ENCODE assay signal across 8 mouse cellular contexts in genomic region chr9:110781731-110782130, GRCm38 (mm10). TPM values are rescaled to one million over a fixed set of nuclear protein-coding genes. Genes with fewer than 3 reads are reported as not detected.
DNase-seq lines count a peak whose midpoint lies in the region; ATAC-seq and TF ChIP-seq lines count a peak whose summit lies in the region.

No protein-coding gene starts in this region.

- DNase-seq in 3T3-L1 (ENCODE audit: low read depth, low spot score): peak; percentile 91
- peak; percentile 95 for DNase-seq in adrenal gland, postnatal 25 days
- DNase-seq in heart, embryonic 10.5 days (ENCODE audit: low spot score): peak; percentile 86
- DNase-seq in midbrain, postnatal 0 days (ENCODE audit: low spot score): peak; percentile 88

- H3K36me3 ChIP-seq in heart, embryonic 10.5 days: no peaks in the 10 kb centered on the region
- H3K36me3 ChIP-seq in kidney, embryonic 16.5 days (ENCODE audit: insufficient read depth, low read length): no peaks in the 10 kb centered on the region
- H3K36me3 ChIP-seq in limb, embryonic 15.5 days: no peaks in the 10 kb centered on the region
- H3K36me3 ChIP-seq in midbrain, postnatal 0 days (ENCODE audit: insufficient read depth, low read length): no peaks in the 10 kb centered on the region
- no peaks in the 10 kb centered on the region for H3K36me3 ChIP-seq in testis, adult 2 months (ENCODE audit: control insufficient read depth, insufficient read depth, low read length)

- TF ChIP-seq POLR2A in embryonic fibroblast, embryonic 13.5 days (IDR thresholded peaks at IDR 0.05; ENCODE audit: low read depth, low read length): no peak
- TF ChIP-seq POLR2A in testis, adult 2 months (IDR thresholded peaks at IDR 0.05; ENCODE audit: control insufficient read depth, low read depth, low read length): no peak

- H3K4me2 ChIP-seq in kidney, embryonic 16.5 days (replicated peaks; ENCODE audit: low read depth, low read length): peak overlapping the region; percentile 93
- H3K4me2 ChIP-seq in limb, embryonic 15.5 days: peak overlapping the region; percentile 80
- H3K4me2 ChIP-seq in midbrain, postnatal 0 days (ENCODE audit: low read depth, low read length, poor library complexity, severe bottlenecking): peak overlapping the region; percentile 71

- peak; percentile 73 for ATAC-seq in kidney, embryonic 16.5 days (ENCODE audit: low FRiP score, low TSS enrichment)
- peak; percentile 70 for ATAC-seq in limb, embryonic 15.5 days (ENCODE audit: insufficient number of reproducible peaks, low FRiP score, low TSS enrichment, low read depth)
- ATAC-seq in midbrain, postnatal 0 days (ENCODE audit: low FRiP score): peak; percentile 74

- under 1% methylated on average over 23 of the region's 23 CpGs for WGBS in heart, embryonic 10.5 days
- WGBS in kidney, embryonic 16.5 days: under 1% methylated on average over 23 of the region's 23 CpGs
- WGBS in limb, embryonic 15.5 days: under 1% methylated on average over 23 of the region's 23 CpGs
- under 1% methylated on average over 23 of the region's 23 CpGs for WGBS in midbrain, postnatal 0 days

- H3K4me3 ChIP-seq in embryonic fibroblast, embryonic 13.5 days (ENCODE audit: insufficient read depth, low read length): peak overlapping the region; percentile 14; the same call in 1 of the 2 replicates
- H3K4me3 ChIP-seq in heart, embryonic 10.5 days: peak overlapping the region; percentile 66
- H3K4me3 ChIP-seq in kidney, embryonic 16.5 days (ENCODE audit: low read length): peak overlapping the region; percentile 56
- peak overlapping the region; percentile 49 for H3K4me3 ChIP-seq in limb, embryonic 15.5 days
- H3K4me3 ChIP-seq in midbrain, postnatal 0 days (ENCODE audit: low read depth, low read length): peak overlapping the region; percentile 50
- peak overlapping the region; percentile 78 for H3K4me3 ChIP-seq in testis, adult 2 months (ENCODE audit: control insufficient read depth, low read depth, low read length)

- H3K27me3 ChIP-seq in heart, embryonic 10.5 days (ENCODE audit: insufficient read depth, poor library complexity, severe bottlenecking): peaks cover 16% of the 10 kb centered on the region; the same call in 1 of the 2 replicates
- no peaks in the 10 kb centered on the region; the same call in 1 of the 2 replicates for H3K27me3 ChIP-seq in kidney, embryonic 16.5 days (ENCODE audit: insufficient read depth, low read length)
- H3K27me3 ChIP-seq in limb, embryonic 15.5 days: peaks cover 4% of the 10 kb centered on the region; the same call in 1 of the 2 replicates
- no peaks in the 10 kb centered on the region for H3K27me3 ChIP-seq in midbrain, postnatal 0 days (ENCODE audit: insufficient read depth, low read length)
- no peaks in the 10 kb centered on the region for H3K27me3 ChIP-seq in testis, adult 2 months (ENCODE audit: control insufficient read depth, insufficient read depth, low read length)

- H3K4me1 ChIP-seq in embryonic fibroblast, embryonic 13.5 days (ENCODE audit: control insufficient read depth, insufficient read depth, low read length): peaks cover 7% of the 10 kb centered on the region; the same call in 1 of the 2 replicates
- peaks cover 36% of the 10 kb centered on the region for H3K4me1 ChIP-seq in heart, embryonic 10.5 days
- peaks cover 9% of the 10 kb centered on the region; the same call in 1 of the 2 replicates for H3K4me1 ChIP-seq in kidney, embryonic 16.5 days (ENCODE audit: insufficient read depth, low read length)
- peaks cover 35% of the 10 kb centered on the region for H3K4me1 ChIP-seq in limb, embryonic 15.5 days
- 0 out of 2 replicates have a peak, but pooled peaks cover 2% of the 10 kb centered on the region for H3K4me1 ChIP-seq in midbrain, postnatal 0 days (ENCODE audit: insufficient read depth, low read length)
- peaks cover 11% of the 10 kb centered on the region for H3K4me1 ChIP-seq in testis, adult 2 months (ENCODE audit: control insufficient read depth, insufficient read depth, low read length)

- peak overlapping the region; percentile 76 for H3K9ac ChIP-seq in kidney, embryonic 16.5 days (replicated peaks; ENCODE audit: low read length)
- H3K9ac ChIP-seq in limb, embryonic 15.5 days: peak overlapping the region; percentile 37; the same call in 1 of the 2 replicates
- peak overlapping the region; percentile 76 for H3K9ac ChIP-seq in midbrain, postnatal 0 days (replicated peaks; ENCODE audit: low read length, poor library complexity, severe bottlenecking)

- no peak for TF ChIP-seq CTCF in embryonic fibroblast, embryonic 13.5 days (IDR thresholded peaks at IDR 0.05; ENCODE audit: borderline replicate concordance, insufficient read depth, low read length)
- TF ChIP-seq CTCF in midbrain, postnatal 0 days (IDR thresholded peaks at IDR 0.05): no peak
- no peak for TF ChIP-seq CTCF in testis, adult 2 months (IDR thresholded peaks at IDR 0.05; ENCODE audit: control insufficient read depth, insufficient read depth, insufficient replicate concordance, low read depth, low read length)

- peak overlapping the region; percentile 65 for H3K27ac ChIP-seq in embryonic fibroblast, embryonic 13.5 days (ENCODE audit: insufficient read depth, low read length)
- peak overlapping the region; percentile 80 for H3K27ac ChIP-seq in heart, embryonic 10.5 days
- peak overlapping the region; percentile 68; the same call in 1 of the 2 replicates for H3K27ac ChIP-seq in kidney, embryonic 16.5 days (ENCODE audit: low read length)
- peak overlapping the region; percentile 82 for H3K27ac ChIP-seq in limb, embryonic 15.5 days
- peak overlapping the region; percentile 80 for H3K27ac ChIP-seq in midbrain, postnatal 0 days (ENCODE audit: low read depth, low read length)
- no peak overlapping the region for H3K27ac ChIP-seq in testis, adult 2 months (ENCODE audit: control insufficient read depth, insufficient read depth, low read depth, low read length)

- H3K9me3 ChIP-seq in heart, embryonic 10.5 days: no peaks in the 10 kb centered on the region
- no peaks in the 10 kb centered on the region for H3K9me3 ChIP-seq in kidney, embryonic 16.5 days (ENCODE audit: low read length)
- no peaks in the 10 kb centered on the region for H3K9me3 ChIP-seq in limb, embryonic 15.5 days
- no peaks in the 10 kb centered on the region for H3K9me3 ChIP-seq in midbrain, postnatal 0 days (ENCODE audit: low read length)

RNA-seq across cellular contexts. Expression of gene Prss42, which starts 16.2 kb away (rescaled TPM):
- total RNA-seq in adrenal gland, postnatal 25 days (2021): not detected in 2 replicates
- not detected in 2 replicates for polyA plus RNA-seq in embryonic fibroblast, embryonic 13.5 days (2011; ENCODE audit: insufficient read length, low read depth, missing spikeins)
- not detected in 2 replicates for polyA plus RNA-seq in heart, embryonic 10.5 days (2016; fragmentation: Nextera tagmentation; extraction: Ambion mirVana)
- polyA plus RNA-seq in kidney, embryonic 16.5 days (2015; fragmentation: Nextera tagmentation; extraction: Ambion mirVana): not detected in 2 replicates
- polyA plus RNA-seq in limb, embryonic 15.5 days (2015; fragmentation: Nextera tagmentation; extraction: Ambion mirVana): not detected in 2 replicates
- not detected in 2 replicates for total RNA-seq in midbrain, postnatal 0 days (2014; rRNA removed)
- polyA plus RNA-seq in midbrain, postnatal 0 days (2015; fragmentation: Nextera tagmentation; extraction: Ambion mirVana): not detected in 2 replicates
- polyA plus RNA-seq in testis, adult 2 months (2012; rRNA removed): 68.5 and 85.7 TPM in 2 replicates

RNA-seq across cellular contexts. Expression of gene Prss44, which starts 32.1 kb away (rescaled TPM):
- total RNA-seq in adrenal gland, postnatal 25 days (2021): not detected in 2 replicates
- not detected in 2 replicates for polyA plus RNA-seq in embryonic fibroblast, embryonic 13.5 days (2011; ENCODE audit: insufficient read length, low read depth, missing spikeins)
- polyA plus RNA-seq in heart, embryonic 10.5 days (2016; fragmentation: Nextera tagmentation; extraction: Ambion mirVana): 0.32 TPM in 1 of 2 replicates, not detected in the other
- polyA plus RNA-seq in kidney, embryonic 16.5 days (2015; fragmentation: Nextera tagmentation; extraction: Ambion mirVana): not detected in 2 replicates
- polyA plus RNA-seq in limb, embryonic 15.5 days (2015; fragmentation: Nextera tagmentation; extraction: Ambion mirVana): not detected in 2 replicates
- not detected in 2 replicates for total RNA-seq in midbrain, postnatal 0 days (2014; rRNA removed)
- not detected in 2 replicates for polyA plus RNA-seq in midbrain, postnatal 0 days (2015; fragmentation: Nextera tagmentation; extraction: Ambion mirVana)
- 28.9 and 30.6 TPM in 2 replicates for polyA plus RNA-seq in testis, adult 2 months (2012; rRNA removed)

RNA-seq across cellular contexts. Expression of gene Pth1r, which starts 34.8 kb away (rescaled TPM):
- 8.0 and 9.7 TPM in 2 replicates for total RNA-seq in adrenal gland, postnatal 25 days (2021)
- 9.0 and 13.3 TPM in 2 replicates for polyA plus RNA-seq in embryonic fibroblast, embryonic 13.5 days (2011; ENCODE audit: insufficient read length, low read depth, missing spikeins)
- 41.3 and 49.7 TPM in 2 replicates for polyA plus RNA-seq in heart, embryonic 10.5 days (2016; fragmentation: Nextera tagmentation; extraction: Ambion mirVana)
- polyA plus RNA-seq in kidney, embryonic 16.5 days (2015; fragmentation: Nextera tagmentation; extraction: Ambion mirVana): 98.8 and 108 TPM in 2 replicates
- polyA plus RNA-seq in limb, embryonic 15.5 days (2015; fragmentation: Nextera tagmentation; extraction: Ambion mirVana): 82.6 and 110 TPM in 2 replicates
- total RNA-seq in midbrain, postnatal 0 days (2014; rRNA removed): 14.6 and 20.8 TPM in 2 replicates
- polyA plus RNA-seq in midbrain, postnatal 0 days (2015; fragmentation: Nextera tagmentation; extraction: Ambion mirVana): 7.9 and 8.3 TPM in 2 replicates
- polyA plus RNA-seq in testis, adult 2 months (2012; rRNA removed): 2.8 and 2.9 TPM in 2 replicates

RNA-seq across cellular contexts. Expression of gene Myl3, which starts 40.1 kb away (rescaled TPM):
- total RNA-seq in adrenal gland, postnatal 25 days (2021): 1.2 TPM in 1 of 2 replicates, not detected in the other
- polyA plus RNA-seq in embryonic fibroblast, embryonic 13.5 days (2011; ENCODE audit: insufficient read length, low read depth, missing spikeins): not detected in 2 replicates
- polyA plus RNA-seq in heart, embryonic 10.5 days (2016; fragmentation: Nextera tagmentation; extraction: Ambion mirVana): 1,835 and 3,713 TPM in 2 replicates
- polyA plus RNA-seq in kidney, embryonic 16.5 days (2015; fragmentation: Nextera tagmentation; extraction: Ambion mirVana): 1.5 and 3.6 TPM in 2 replicates
- 16.3 and 125 TPM in 2 replicates for polyA plus RNA-seq in limb, embryonic 15.5 days (2015; fragmentation: Nextera tagmentation; extraction: Ambion mirVana)
- total RNA-seq in midbrain, postnatal 0 days (2014; rRNA removed): 0.66 TPM in 1 of 2 replicates, not detected in the other
- 0.29 TPM in 1 of 2 replicates, not detected in the other for polyA plus RNA-seq in midbrain, postnatal 0 days (2015; fragmentation: Nextera tagmentation; extraction: Ambion mirVana)
- polyA plus RNA-seq in testis, adult 2 months (2012; rRNA removed): 0.90 TPM in 2 replicates

RNA-seq across cellular contexts. Expression of gene Prss43, which starts 44.8 kb away (rescaled TPM):
- total RNA-seq in adrenal gland, postnatal 25 days (2021): not detected in 2 replicates
- polyA plus RNA-seq in embryonic fibroblast, embryonic 13.5 days (2011; ENCODE audit: insufficient read length, low read depth, missing spikeins): not detected in 2 replicates
- not detected in 2 replicates for polyA plus RNA-seq in heart, embryonic 10.5 days (2016; fragmentation: Nextera tagmentation; extraction: Ambion mirVana)
- polyA plus RNA-seq in kidney, embryonic 16.5 days (2015; fragmentation: Nextera tagmentation; extraction: Ambion mirVana): not detected in 2 replicates
- not detected in 2 replicates for polyA plus RNA-seq in limb, embryonic 15.5 days (2015; fragmentation: Nextera tagmentation; extraction: Ambion mirVana)
- total RNA-seq in midbrain, postnatal 0 days (2014; rRNA removed): not detected in 2 replicates
- 0.11 and 0.31 TPM in 2 replicates for polyA plus RNA-seq in midbrain, postnatal 0 days (2015; fragmentation: Nextera tagmentation; extraction: Ambion mirVana)
- 25.2 and 30.5 TPM in 2 replicates for polyA plus RNA-seq in testis, adult 2 months (2012; rRNA removed)

Comparison
In these comparisons a context has a peak if more than half of its experiments do, and no peak if none do; other contexts are left out.
1. H3K4me3 ChIP-seq: peak in every context shown above with its lines; median percentile 78 in testis, adult 2 months; 66 in heart, embryonic 10.5 days; 56 in kidney, embryonic 16.5 days; 50 in midbrain, postnatal 0 days; 49 in limb, embryonic 15.5 days; 14 in embryonic fibroblast, embryonic 13.5 days.
2. RNA of gene Prss42, which starts 16.2 kb away (polyA plus RNA-seq): 68.5 to 85.7 TPM in testis, adult 2 months; not detected in embryonic fibroblast, embryonic 13.5 days, not detected in heart, embryonic 10.5 days, not detected in kidney, embryonic 16.5 days, not detected in limb, embryonic 15.5 days and not detected in midbrain, postnatal 0 days; every median in the first group is over 10 times any median in the second.
3. RNA of gene Prss44, which starts 32.1 kb away (polyA plus RNA-seq): 28.9 to 30.6 TPM in testis, adult 2 months; not detected in midbrain, postnatal 0 days, not detected in embryonic fibroblast, embryonic 13.5 days, 0.32 TPM in heart, embryonic 10.5 days, not detected in kidney, embryonic 16.5 days and not detected in limb, embryonic 15.5 days; every median in the first group is over 10 times any median in the second.
4. Peak in every context shown above with its lines, with median percentiles within 50 percentile points of each other: DNase-seq, ATAC-seq, H3K4me2 ChIP-seq and H3K9ac ChIP-seq.